Mouse (Mus musculus): ENCODE data around the gene 0610012G03Rik. TPM values are rescaled to one million over a fixed set of nuclear protein-coding genes. Genes with fewer than 3 reads are reported as not detected.

Gene 0610012G03Rik
- polyA plus RNA-seq, 1 experiment from 2014 or later, result 93.5 TPM

GRCm38 (mm10) chr16:31905891-31906825, 42.1 kb downstream of the 0610012G03Rik start:
- peak overlapping the region; percentile 2; the same call in 1 of the 2 replicates for H3K4me3 ChIP-seq (ENCODE audit: low read depth, low read length)
- 37% methylated on average over 20 of the region's 20 CpGs for WGBS
- H3K36me3 ChIP-seq (ENCODE audit: control insufficient read depth, insufficient read depth, low read length), result no peaks in the 10 kb centered on the region
- peak overlapping the region; percentile 38 for H3K4me2 ChIP-seq (ENCODE audit: low read depth, low read length)
- 0 out of 2 replicates have a peak, but pooled peaks cover 4% of the 10 kb centered on the region for H3K4me1 ChIP-seq (ENCODE audit: control insufficient read depth, insufficient read depth, low read length)
- H3K9me3 ChIP-seq (ENCODE audit: control insufficient read depth, low read length), result no peaks in the 10 kb centered on the region
- no peaks in the 10 kb centered on the region for H3K27me3 ChIP-seq (replicated peaks; ENCODE audit: control insufficient read depth, insufficient read depth, low read length)
- DNase-seq (ENCODE audit: low spot score), result peak; percentile 24
- no peak; the same call in 1 of the 2 replicates for ATAC-seq (ENCODE audit: low read depth)
- H3K9ac ChIP-seq (ENCODE audit: low read depth, low read length), result no peak overlapping the region
- no peak overlapping the region; the same call in 1 of the 2 replicates for H3K27ac ChIP-seq (replicated peaks; ENCODE audit: low read depth, low read length)

GRCm38 (mm10) chr16:31905331-31905730, 43.0 kb downstream of the 0610012G03Rik start:
- DNase-seq (ENCODE audit: low spot score) (no peak), ATAC-seq (ENCODE audit: low read depth) (no peak)
- Histone ChIP-seq H3K4me3 (ENCODE audit: low read depth, low read length) (no peak overlapping the region), H3K27ac (replicated peaks; ENCODE audit: low read depth, low read length) (no peak overlapping the region), H3K9ac (ENCODE audit: low read depth, low read length) (no peak overlapping the region), H3K4me1 (ENCODE audit: control insufficient read depth, insufficient read depth, low read length) (0 out of 2 replicates have a peak, but pooled peaks cover 4% of the 10 kb centered on the region), H3K27me3 (replicated peaks; ENCODE audit: control insufficient read depth, insufficient read depth, low read length) (no peaks in the 10 kb centered on the region), H3K36me3 (ENCODE audit: control insufficient read depth, insufficient read depth, low read length) (no peaks in the 10 kb centered on the region), H3K9me3 (ENCODE audit: control insufficient read depth, low read length) (0 out of 2 replicates have a peak, but pooled peaks cover under 1% of the 10 kb centered on the region), H3K4me2 (ENCODE audit: low read depth, low read length) (no peak overlapping the region)
- WGBS, result 67% methylated on average over 4 of the region's 4 CpGs

GRCm38 (mm10) chr16:31903239-31903638, 45.1 kb downstream of the 0610012G03Rik start:
- DNase-seq (ENCODE audit: low spot score) (no peak), ATAC-seq (ENCODE audit: low read depth) (no peak)
- H3K4me1 ChIP-seq (ENCODE audit: control insufficient read depth, insufficient read depth, low read length), result 0 out of 2 replicates have a peak, but pooled peaks cover 4% of the 10 kb centered on the region
- 88% methylated on average over 8 of the region's 8 CpGs for WGBS
- H3K9ac ChIP-seq (ENCODE audit: low read depth, low read length), result no peak overlapping the region
- no peaks in the 10 kb centered on the region for H3K36me3 ChIP-seq (ENCODE audit: control insufficient read depth, insufficient read depth, low read length)
- H3K27ac ChIP-seq (replicated peaks; ENCODE audit: low read depth, low read length), result no peak overlapping the region
- H3K4me3 ChIP-seq (ENCODE audit: low read depth, low read length), result no peak overlapping the region
- H3K27me3 ChIP-seq (replicated peaks; ENCODE audit: control insufficient read depth, insufficient read depth, low read length), result no peaks in the 10 kb centered on the region
- peaks cover 7% of the 10 kb centered on the region; the same call in 1 of the 2 replicates for H3K9me3 ChIP-seq (ENCODE audit: control insufficient read depth, low read length)
- H3K4me2 ChIP-seq (ENCODE audit: low read depth, low read length), result no peak overlapping the region

- ATAC-seq (ENCODE audit: low read depth) (no peak), DNase-seq (ENCODE audit: low spot score) (no peak)
- no peak overlapping the region for H3K4me3 ChIP-seq (ENCODE audit: low read depth, low read length)
- H3K36me3 ChIP-seq (ENCODE audit: control insufficient read depth, insufficient read depth, low read length), result no peaks in the 10 kb centered on the region
- H3K4me1 ChIP-seq (ENCODE audit: control insufficient read depth, insufficient read depth, low read length), result peaks cover 14% of the 10 kb centered on the region
- H3K9me3 ChIP-seq (ENCODE audit: control insufficient read depth, low read length), result peaks cover 7% of the 10 kb centered on the region; the same call in 1 of the 2 replicates
- no peaks in the 10 kb centered on the region for H3K27me3 ChIP-seq (replicated peaks; ENCODE audit: control insufficient read depth, insufficient read depth, low read length)
- 91% methylated on average over 1 of the region's 1 CpGs for WGBS
- no peak overlapping the region for H3K4me2 ChIP-seq (ENCODE audit: low read depth, low read length)
- no peak overlapping the region for H3K27ac ChIP-seq (replicated peaks; ENCODE audit: low read depth, low read length)
- no peak overlapping the region for H3K9ac ChIP-seq (ENCODE audit: low read depth, low read length)
Observed at GRCm38 (mm10) chr16:31901886-31902285, 46.4 kb downstream of the 0610012G03Rik start.

GRCm38 (mm10) chr16:31898546-31899326, 49.6 kb downstream of the 0610012G03Rik start:
- WGBS, result 71% methylated on average over 18 of the region's 18 CpGs
- H3K4me3 ChIP-seq (ENCODE audit: low read depth, low read length), result no peak overlapping the region
- DNase-seq (ENCODE audit: low spot score) (peak; percentile 42), ATAC-seq (ENCODE audit: low read depth) (peak; percentile 67; the same call in 1 of the 2 replicates)
- peaks cover 10% of the 10 kb centered on the region for H3K4me1 ChIP-seq (ENCODE audit: control insufficient read depth, insufficient read depth, low read length)
- peaks cover 7% of the 10 kb centered on the region; the same call in 1 of the 2 replicates for H3K9me3 ChIP-seq (ENCODE audit: control insufficient read depth, low read length)
- no peaks in the 10 kb centered on the region for H3K27me3 ChIP-seq (replicated peaks; ENCODE audit: control insufficient read depth, insufficient read depth, low read length)
- no peaks in the 10 kb centered on the region for H3K36me3 ChIP-seq (ENCODE audit: control insufficient read depth, insufficient read depth, low read length)
- H3K4me2 ChIP-seq (ENCODE audit: low read depth, low read length), result no peak overlapping the region
- H3K27ac ChIP-seq (replicated peaks; ENCODE audit: low read depth, low read length), result no peak overlapping the region
- H3K9ac ChIP-seq (ENCODE audit: low read depth, low read length), result no peak overlapping the region

Small RNA genes within 50 kb of the gene (microRNA-seq; reads per million reads assigned to microRNA genes)
- gene Gm26269 (ENCODE audit: borderline number of aligned reads), result not detected

Other genes starting within 250 kb of the 0610012G03Rik start
- 2.1 and 3.1 TPM in 2 replicates for gene Meltf, start 69.7 kb downstream of the 0610012G03Rik start, polyA plus RNA-seq (2014; fragmentation: Nextera tagmentation; extraction: Ambion mirVana)
- gene Pigz, start 14.6 kb downstream of the 0610012G03Rik start, polyA plus RNA-seq (2014; fragmentation: Nextera tagmentation; extraction: Ambion mirVana), result 0.59 and 0.70 TPM in 2 replicates
- 96.3 and 109 TPM in 2 replicates for gene Ncbp2, start within 50 bp of the 0610012G03Rik start, polyA plus RNA-seq (2014; fragmentation: Nextera tagmentation; extraction: Ambion mirVana)
- 7.8 and 8.2 TPM in 2 replicates for gene Senp5, start 54.8 kb upstream of the 0610012G03Rik start, polyA plus RNA-seq (2014; fragmentation: Nextera tagmentation; extraction: Ambion mirVana)
- gene Pak2, start 130.8 kb upstream of the 0610012G03Rik start, polyA plus RNA-seq (2014; fragmentation: Nextera tagmentation; extraction: Ambion mirVana), result 34.1 and 36.3 TPM in 2 replicates
- 88.2 and 92.4 TPM in 2 replicates for gene Pigx, start 151.2 kb upstream of the 0610012G03Rik start, polyA plus RNA-seq (2014; fragmentation: Nextera tagmentation; extraction: Ambion mirVana)
- 26.0 and 29.4 TPM in 2 replicates for gene Cep19, start 151.3 kb upstream of the 0610012G03Rik start, polyA plus RNA-seq (2014; fragmentation: Nextera tagmentation; extraction: Ambion mirVana)
- 23.1 and 23.7 TPM in 2 replicates for gene Nrros, start 217.1 kb upstream of the 0610012G03Rik start, polyA plus RNA-seq (2014; fragmentation: Nextera tagmentation; extraction: Ambion mirVana)
- not detected in 2 replicates for gene Bex6, start 231.3 kb upstream of the 0610012G03Rik start, polyA plus RNA-seq (2014; fragmentation: Nextera tagmentation; extraction: Ambion mirVana)